ENCODE assay signal across 8 mouse cellular contexts in genomic region chr13:98925486-98926212, GRCm38 (mm10). TPM values are rescaled to one million over a fixed set of nuclear protein-coding genes. Genes with fewer than 3 reads are reported as not detected.
A peak's percentile ranks its signal among the peaks of the same experiment; 100 is the strongest.
DNase-seq lines count a peak whose midpoint lies in the region; ATAC-seq and TF ChIP-seq lines count a peak whose summit lies in the region.

No protein-coding gene starts in this region.

- H3K27ac ChIP-seq in forebrain, postnatal 0 days (ENCODE audit: low read depth, low read length): peak overlapping the region; percentile 99
- peak overlapping the region; percentile 95 for H3K27ac ChIP-seq in hindbrain, embryonic 11.5 days (ENCODE audit: low read depth, low read length)

- H3K4me3 ChIP-seq in forebrain, postnatal 0 days (ENCODE audit: low read depth, low read length): peak overlapping the region; percentile 100
- H3K4me3 ChIP-seq in hindbrain, embryonic 11.5 days (ENCODE audit: low read depth, low read length): peak overlapping the region; percentile 93

- ATAC-seq in forebrain, postnatal 0 days: peak; percentile 41
- peak; percentile 69 for ATAC-seq in hindbrain, embryonic 11.5 days (ENCODE audit: low FRiP score)

- DNase-seq in MN1 (ENCODE audit: low spot score): peak; percentile 94
- DNase-seq in brain, adult 2 months (ENCODE audit: low read depth, low spot score): peak; percentile 73
- DNase-seq in forebrain, postnatal 0 days: peak; percentile 73
- DNase-seq in hindbrain, embryonic 11.5 days (ENCODE audit: low spot score): no peak
- peak; percentile 37 for DNase-seq in layer of hippocampus, adult 9-10 months (ENCODE audit: low spot score)
- peak; percentile 84 for DNase-seq in lung, postnatal 25 days (ENCODE audit: low spot score)
- peak; percentile 50 for DNase-seq in ovary, postnatal 10 days (ENCODE audit: low spot score)
- peak; percentile 48 to 57 for DNase-seq in urinary bladder, postnatal 36 days (ENCODE audit: low spot score in 2 of 2)

- H3K9me3 ChIP-seq in forebrain, postnatal 0 days (ENCODE audit: low read length): no peaks in the 10 kb centered on the region
- H3K9me3 ChIP-seq in hindbrain, embryonic 11.5 days (ENCODE audit: control insufficient read depth, low read length): no peaks in the 10 kb centered on the region

- peaks cover 7% of the 10 kb centered on the region; the same call in 1 of the 2 replicates for H3K36me3 ChIP-seq in forebrain, postnatal 0 days (ENCODE audit: insufficient read depth)
- H3K36me3 ChIP-seq in hindbrain, embryonic 11.5 days (ENCODE audit: control insufficient read depth, insufficient read depth, low read length): 0 out of 2 replicates have a peak, but pooled peaks cover 2% of the 10 kb centered on the region

- no peaks in the 10 kb centered on the region for H3K27me3 ChIP-seq in forebrain, postnatal 0 days (ENCODE audit: insufficient read depth, low read length)
- H3K27me3 ChIP-seq in hindbrain, embryonic 11.5 days (ENCODE audit: control insufficient read depth, insufficient read depth, low read length): no peaks in the 10 kb centered on the region

- H3K4me1 ChIP-seq in forebrain, postnatal 0 days (ENCODE audit: insufficient read depth): peaks cover 14% of the 10 kb centered on the region
- no peaks in the 10 kb centered on the region for H3K4me1 ChIP-seq in hindbrain, embryonic 11.5 days (replicated peaks; ENCODE audit: control insufficient read depth, insufficient read depth, low read length)

- peak overlapping the region; percentile 60 for H3K4me2 ChIP-seq in forebrain, postnatal 0 days (ENCODE audit: low read depth)
- H3K4me2 ChIP-seq in hindbrain, embryonic 11.5 days (replicated peaks; ENCODE audit: low read depth, low read length): peak overlapping the region; percentile 77

- no peak for TF ChIP-seq CTCF in forebrain, postnatal 0 days (IDR thresholded peaks at IDR 0.05; ENCODE audit: low read depth)

- under 1% methylated on average over 59 of the region's 66 CpGs for WGBS in forebrain, postnatal 0 days
- WGBS in hindbrain, embryonic 11.5 days: under 1% methylated on average over 49 of the region's 66 CpGs

- peak overlapping the region; percentile 100 for H3K9ac ChIP-seq in forebrain, postnatal 0 days
- peak overlapping the region; percentile 100 for H3K9ac ChIP-seq in hindbrain, embryonic 11.5 days (ENCODE audit: low read depth, low read length)

RNA-seq across cellular contexts. Expression of gene Tnpo1, which starts 0.5 kb away (rescaled TPM):
- total RNA-seq in forebrain, postnatal 0 days (2014; rRNA removed): 70.6 and 73.5 TPM in 2 replicates
- polyA plus RNA-seq in forebrain, postnatal 0 days (2015; fragmentation: Nextera tagmentation; extraction: Ambion mirVana): 15.1 and 16.2 TPM in 2 replicates
- 66.9 and 124 TPM in 2 replicates for polyA plus RNA-seq in hindbrain, embryonic 11.5 days (2014; fragmentation: Nextera tagmentation; extraction: Ambion mirVana)

RNA-seq across cellular contexts. Expression of gene 1700024P04Rik, which starts 58.7 kb away (rescaled TPM):
- not detected in 2 replicates for total RNA-seq in forebrain, postnatal 0 days (2014; rRNA removed)
- polyA plus RNA-seq in forebrain, postnatal 0 days (2015; fragmentation: Nextera tagmentation; extraction: Ambion mirVana): not detected in 2 replicates
- polyA plus RNA-seq in hindbrain, embryonic 11.5 days (2014; fragmentation: Nextera tagmentation; extraction: Ambion mirVana): not detected in 2 replicates
